Mouse (Mus musculus) c-Kit-positive CD71-positive TER-119-negative erythroid progenitor cells, embryonic 14.5 days (primary cell): Measurements from ENCODE around the gene Tnfrsf1a.
"Not testable (repeated sequence)": the region's sequence is repeated elsewhere in the genome, so short reads cannot be mapped to it uniquely, and the experiment has no call there.

Experiments
- DNase-seq: peaks from one replicate; pipeline ENCODE4 v3.0.0-alpha.2; 2013; ENCODE audit warnings: low read depth

Gene Tnfrsf1a

DNA sequence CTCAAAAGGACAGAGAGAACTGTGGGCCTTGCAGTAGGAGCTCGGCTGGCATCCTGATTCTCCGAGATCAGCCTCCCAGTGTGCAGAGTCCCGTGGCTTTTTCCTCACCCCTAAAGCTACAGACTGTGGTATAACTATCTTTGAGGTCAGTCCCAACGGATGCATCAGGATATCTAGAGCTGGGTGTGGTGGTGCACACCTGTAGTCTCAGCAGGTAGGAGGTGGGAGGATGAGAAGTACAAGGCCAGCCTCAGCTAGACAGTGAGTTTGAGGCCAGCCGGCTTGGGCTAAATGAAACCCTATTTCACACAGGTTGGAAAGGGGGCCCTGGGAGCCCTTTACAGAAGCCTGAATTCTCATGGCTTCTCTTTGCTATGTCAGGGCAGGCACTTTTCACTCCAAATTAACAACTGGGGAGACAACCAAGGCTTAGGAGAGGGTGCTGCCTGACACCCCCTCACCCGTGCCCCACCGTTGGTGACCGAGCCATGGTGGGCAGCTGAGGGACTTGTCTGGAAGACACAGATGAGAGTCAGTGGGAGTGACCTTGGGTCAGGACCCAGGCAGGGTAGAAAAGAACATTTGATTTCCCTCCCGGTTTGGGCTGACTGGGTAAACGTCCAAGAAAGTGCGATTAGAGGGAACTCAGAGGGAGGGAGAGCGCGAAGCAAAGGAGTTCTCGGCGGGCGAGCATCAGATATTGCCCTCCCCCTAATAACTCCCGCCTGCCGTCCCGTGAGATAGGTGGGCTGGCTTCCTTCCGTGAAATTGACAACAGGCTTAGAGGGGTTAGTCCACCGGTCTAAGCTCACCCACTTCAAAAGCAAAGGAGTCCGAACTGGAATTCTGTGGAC lies at the start of gene Tnfrsf1a:
Gene Tnfrsf1a, plus strand, starts transcription at position 642 of the 854 bp plus-strand sequence.
- no peak for DNase-seq

DNA sequence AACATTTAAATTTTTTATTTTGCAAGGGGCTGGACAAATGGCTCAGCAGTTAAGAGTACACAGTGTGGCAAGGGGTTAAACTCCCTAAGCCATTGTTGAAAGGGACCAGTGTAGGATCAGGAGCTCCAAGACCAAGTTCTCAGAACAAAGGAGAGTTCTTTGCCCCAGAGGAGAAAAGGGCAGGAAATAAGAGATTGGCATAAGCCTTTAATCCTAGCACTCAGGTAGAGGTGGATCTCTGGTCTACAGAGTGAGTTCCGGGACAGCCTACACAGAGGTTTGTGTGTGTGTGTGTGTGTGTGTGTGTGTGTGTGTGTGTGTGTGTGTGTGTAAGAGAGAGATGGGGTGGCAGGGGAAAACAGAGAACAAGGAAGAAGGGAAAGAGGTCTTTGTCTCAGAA lies 48.2 kb upstream of the Tnfrsf1a start:
- no peak for DNase-seq

DNA sequence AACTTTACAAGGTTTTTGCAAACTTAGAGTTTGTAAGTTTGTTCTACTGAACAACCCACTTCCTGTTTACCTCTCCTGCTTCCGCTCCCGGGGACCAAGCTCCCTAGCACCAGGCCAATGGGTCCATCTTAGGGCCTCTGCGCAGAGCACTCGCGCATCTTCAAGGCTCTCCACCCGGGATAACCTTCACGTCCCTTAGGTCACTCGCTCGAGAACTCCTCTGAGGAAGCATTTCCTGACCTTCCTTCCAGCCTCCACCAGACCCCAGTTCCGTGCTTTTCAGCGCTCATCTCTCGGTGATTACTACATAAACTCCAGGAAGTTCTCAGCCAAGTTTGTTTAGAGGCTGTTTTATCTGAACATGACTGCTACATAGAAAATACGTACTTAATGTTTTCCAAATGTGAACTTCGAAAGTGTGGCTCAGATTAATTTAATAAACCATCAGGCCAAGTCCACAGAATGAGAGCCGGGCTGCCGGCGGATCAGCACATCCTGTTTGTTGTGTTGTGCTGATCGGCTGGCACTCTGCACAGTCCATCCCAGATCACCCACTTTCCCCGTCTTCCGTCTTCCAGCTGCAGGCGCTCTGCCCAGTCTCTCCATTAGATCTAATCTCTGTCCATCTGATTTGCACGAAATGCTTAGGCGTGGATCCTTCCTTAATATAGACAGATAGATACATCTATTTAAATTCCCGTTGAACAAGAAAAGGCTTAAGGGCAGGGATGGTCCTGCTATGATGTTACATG lies 46.8 kb upstream of the Tnfrsf1a start:
- DNase-seq, result no peak

DNA sequence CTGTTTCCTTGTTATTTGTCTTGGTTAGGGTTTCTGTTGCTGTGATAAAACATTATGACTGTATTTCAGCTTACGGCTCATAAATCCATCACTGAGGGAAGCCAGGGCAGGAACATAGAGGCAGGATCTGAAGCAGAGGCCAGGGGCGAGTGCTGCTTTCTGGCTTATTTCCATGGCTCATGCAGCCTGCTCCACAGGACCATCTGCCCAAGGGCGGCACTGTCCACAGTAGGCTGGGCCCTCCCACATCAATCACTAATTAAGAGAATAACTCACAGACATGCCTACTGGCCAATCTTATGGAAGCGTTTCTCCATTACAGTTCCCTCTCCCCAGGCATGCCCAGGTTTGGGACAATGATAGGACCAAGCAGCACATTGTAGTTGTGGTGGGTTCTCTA lies 45.9 kb upstream of the Tnfrsf1a start:
- DNase-seq, result no peak

DNA sequence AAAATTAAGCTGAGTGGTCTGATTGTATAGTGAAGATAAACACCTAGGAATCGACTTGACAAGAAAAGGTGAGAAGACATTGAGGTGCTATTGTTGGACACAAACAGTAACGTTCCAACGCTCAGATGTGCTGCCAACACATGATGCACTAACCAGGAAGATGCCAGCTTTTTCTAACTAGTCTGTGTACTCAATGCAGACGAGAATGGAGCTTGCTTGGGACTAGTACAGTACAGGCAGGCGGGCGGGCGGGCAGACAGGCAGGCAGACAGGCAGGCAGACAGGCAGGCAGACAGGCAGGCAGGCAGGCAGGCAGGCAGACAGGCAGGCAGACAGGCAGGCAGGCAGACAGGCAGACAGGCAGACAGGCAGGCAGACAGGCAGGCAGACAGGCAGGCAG lies 44.8 kb upstream of the Tnfrsf1a start:
- not testable (repeated sequence) for DNase-seq

DNA sequence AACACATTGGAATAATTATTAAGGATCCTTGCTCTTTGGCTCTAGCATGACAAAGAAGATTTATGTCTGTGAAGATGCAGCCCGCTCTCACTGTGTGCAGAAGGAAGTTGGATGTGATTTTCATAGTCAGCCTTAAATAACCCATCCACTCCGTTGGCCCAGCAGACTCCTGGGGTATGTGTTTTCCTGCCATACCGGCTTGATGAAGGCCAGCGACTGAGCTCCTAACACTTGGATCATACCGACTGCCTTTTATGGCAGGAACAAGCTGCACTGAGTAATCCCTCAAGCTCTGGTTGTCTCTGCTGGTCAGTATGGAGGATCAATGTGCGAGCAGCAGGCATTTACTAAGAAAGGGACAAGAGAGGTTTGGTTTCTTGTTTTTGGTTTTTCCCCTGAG lies 43.7 kb upstream of the Tnfrsf1a start:
- DNase-seq, result no peak

DNA sequence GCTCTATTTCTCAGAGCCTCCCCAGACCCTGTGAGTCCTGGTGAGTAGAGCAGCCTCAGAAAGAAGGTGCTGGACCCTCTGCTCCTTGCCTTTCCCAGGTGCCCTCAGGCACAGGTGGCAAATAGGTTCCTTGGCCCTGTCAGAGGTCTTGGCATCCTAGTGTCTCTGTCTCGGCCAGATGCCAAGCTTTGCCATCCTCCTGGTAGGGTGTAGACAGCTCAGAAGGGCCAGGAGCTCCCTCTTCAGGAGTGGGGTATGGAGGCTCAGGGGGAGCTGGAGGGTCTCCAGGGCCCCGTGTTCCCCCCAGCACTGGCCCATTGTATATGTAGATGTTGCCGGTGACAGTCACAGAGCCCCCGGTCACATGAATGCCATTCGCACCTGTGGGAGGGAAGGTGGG lies 42.1 kb upstream of the Tnfrsf1a start:
- no peak for DNase-seq

DNA sequence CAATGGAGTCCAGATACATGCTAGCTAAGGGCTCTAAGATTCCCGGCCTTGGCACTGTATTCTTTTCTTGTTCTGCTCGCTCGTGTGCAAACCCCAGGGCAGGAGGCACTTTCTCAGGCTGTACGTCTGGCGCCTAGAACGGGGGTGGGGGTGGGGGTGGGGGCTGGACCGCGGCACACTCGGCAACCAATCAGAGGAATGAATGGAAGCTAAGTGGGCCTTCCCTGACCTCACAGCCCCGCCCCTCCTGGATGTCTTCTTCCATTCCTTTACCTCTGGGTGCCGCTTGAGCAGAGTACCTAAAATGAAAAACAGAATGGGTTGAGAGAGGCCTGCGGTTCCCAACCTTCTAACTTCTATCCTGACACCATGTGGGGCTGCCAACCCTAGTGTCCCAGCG lies 40.2 kb upstream of the Tnfrsf1a start:
- no peak for DNase-seq

DNA sequence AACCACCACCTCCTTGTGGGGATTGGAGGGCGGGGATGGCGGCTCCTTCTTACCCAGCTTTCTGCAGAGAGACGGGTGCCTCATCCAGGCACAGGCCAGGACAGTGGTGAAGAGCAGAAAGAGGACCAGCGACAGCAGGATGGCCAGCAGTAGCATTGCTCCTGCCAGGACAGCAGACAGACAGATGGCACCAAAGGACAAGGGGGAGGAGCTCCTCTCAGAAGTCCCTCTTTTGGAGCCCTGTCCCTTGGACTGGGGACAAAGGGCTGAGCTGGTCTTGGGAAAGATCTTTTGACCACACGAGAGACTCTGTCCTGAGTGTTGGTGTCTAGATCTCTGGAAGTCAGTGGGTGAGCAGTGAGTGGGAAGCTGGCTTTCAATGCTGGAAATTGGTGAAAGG lies 39.8 kb upstream of the Tnfrsf1a start:
- no peak for DNase-seq

DNA sequence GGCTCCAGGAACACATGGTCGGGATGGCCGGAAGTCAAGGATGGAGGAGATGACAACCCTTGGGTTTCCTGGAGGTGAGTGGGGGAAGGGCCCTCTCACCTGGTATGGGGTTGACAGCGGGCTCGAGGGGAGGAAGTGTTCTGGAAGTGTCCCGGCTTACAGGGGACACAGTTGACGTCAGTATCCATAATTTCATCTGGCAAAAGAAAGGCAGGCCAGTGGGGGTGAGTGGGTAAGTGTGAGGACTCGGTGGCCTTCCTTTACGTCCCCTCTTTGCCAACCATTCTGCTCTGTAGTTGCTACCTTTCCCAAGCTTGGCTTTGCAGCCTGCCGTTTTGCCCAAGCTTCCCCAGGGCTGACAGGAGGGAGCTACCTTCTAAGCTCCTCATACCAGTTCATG lies 37.0 kb upstream of the Tnfrsf1a start:
- DNase-seq, result no peak

DNA sequence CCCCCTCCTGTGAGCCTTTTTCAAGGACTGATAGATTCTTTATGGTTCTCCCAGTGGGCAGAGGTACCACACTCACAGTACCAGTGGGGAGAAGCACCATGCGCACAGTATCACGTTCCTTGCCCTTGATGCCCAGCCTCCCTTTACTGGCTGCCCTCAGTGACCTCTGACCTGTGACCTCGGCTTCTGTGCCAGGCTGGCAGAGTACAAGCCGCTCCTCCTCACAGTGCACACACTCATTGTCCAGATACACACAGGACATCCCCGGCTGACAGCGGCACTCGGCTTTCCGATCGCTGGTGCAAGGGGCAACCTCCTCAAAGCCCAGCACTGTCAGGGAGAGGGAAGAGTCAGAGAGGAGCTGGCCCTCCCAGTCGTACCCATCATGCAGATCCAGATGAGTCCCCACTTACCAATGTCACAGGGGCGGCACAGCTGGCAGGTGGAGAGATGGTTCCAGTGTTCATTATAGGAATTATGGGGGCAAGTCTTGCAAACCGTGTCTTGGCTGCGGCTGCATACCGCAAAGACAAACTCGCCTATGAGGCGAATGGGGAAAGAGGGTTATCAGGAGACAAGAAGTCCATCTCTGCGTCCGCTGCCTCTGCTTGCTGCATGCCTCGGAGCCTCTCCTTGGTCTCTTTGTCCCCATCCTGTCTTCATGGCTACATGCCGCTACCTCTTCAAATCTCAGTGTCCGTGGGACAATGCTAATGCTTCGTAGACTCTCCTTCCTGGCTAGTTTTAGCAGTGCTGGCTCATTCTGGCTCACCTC lies 36.4 kb upstream of the Tnfrsf1a start:
- no peak for DNase-seq

DNA sequence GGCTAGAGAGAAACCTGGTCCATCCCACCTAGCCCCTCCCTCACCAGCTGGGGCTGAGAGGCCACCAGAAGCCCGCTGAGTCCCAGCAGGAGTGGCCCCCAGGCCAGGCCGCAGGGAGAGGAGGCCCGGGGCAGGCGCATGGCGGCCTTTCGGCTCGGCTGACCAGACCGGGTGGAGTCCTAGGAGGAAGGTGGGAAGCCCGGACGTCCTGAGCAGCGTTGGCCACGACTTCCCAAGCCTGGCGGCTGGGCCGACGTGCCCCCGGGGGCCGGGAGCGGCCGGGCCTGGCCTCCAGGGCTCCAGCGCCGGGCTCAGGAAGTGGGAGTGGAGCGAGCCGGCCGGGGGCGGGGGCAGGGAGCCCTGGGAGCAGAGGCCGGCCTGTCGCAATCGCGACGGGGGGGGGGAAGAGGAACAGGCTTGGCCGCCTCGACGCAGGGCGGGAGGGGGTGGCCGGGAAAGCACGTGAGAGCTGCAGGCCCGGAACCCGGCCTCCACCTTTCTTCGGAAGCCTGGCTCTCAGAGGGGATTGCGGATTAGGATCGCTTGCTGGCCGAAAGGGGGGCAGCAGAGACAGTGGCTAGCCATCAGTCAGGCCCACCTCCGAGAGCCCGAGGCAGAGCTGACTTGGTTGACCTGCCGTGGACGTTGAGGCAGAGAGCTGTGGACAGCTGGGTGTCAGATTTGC lies 35.5 kb upstream of the Tnfrsf1a start, which contains the start of gene Ltbr:
Gene Ltbr, minus strand, starts transcription at position 340 of the 685 bp plus-strand sequence.
- no peak for DNase-seq

DNA sequence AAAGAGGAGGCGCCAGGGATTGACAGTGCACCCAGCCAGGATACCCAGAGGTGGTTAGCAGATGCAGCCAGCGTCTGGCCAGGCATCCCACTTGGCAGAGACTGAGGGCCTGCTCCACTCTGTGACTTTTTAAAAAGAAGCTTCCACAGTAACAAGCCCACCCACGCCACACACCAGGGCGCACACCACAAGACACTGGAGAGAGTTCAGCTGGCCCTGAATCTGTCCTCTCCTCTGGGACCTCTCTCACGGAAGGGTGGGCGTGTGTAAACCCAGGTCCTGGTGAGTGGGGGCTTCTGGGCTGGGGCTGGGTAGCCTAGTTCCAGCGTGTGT lies 35.0 kb upstream of the Tnfrsf1a start:
- no peak for DNase-seq

DNA sequence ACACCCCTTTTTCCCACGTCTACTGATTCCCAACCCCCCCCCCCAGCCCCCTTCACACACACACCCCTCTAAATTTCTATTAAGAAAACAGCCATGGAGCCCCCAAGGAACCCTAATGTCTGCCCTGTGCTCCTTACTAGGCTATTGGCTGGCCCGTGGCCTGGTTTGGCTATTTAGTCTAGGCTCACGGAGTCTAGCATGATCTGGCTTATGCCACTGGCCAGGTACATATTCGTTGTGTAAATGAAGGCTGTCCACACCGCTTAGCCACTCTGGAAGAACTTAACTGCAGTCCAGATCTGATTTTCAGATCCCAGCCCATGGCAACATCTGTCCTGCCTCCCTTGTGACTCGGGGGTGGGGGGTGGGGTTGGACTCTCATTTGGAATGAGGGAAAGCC lies 34.4 kb upstream of the Tnfrsf1a start:
- DNase-seq, result no peak

DNA sequence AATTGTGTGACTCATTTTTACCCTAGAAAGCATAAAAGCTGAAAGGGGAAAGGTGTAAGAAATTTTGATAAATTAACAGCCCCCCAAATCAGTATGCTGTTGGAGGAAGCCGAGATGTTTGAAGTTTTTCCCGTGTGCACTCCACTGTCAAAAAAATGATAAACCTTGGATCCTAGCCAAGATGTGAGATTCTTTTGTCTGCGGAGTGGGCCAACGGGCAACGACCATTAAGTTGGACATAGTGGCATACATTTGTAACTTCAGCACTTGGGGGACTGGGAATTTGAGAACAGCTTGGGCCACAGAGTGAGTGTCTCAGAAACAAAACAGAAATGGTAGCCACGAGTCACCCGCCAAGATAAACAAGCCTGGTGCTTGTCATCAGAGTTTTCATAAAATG lies 32.1 kb upstream of the Tnfrsf1a start:
- DNase-seq, result no peak

DNA sequence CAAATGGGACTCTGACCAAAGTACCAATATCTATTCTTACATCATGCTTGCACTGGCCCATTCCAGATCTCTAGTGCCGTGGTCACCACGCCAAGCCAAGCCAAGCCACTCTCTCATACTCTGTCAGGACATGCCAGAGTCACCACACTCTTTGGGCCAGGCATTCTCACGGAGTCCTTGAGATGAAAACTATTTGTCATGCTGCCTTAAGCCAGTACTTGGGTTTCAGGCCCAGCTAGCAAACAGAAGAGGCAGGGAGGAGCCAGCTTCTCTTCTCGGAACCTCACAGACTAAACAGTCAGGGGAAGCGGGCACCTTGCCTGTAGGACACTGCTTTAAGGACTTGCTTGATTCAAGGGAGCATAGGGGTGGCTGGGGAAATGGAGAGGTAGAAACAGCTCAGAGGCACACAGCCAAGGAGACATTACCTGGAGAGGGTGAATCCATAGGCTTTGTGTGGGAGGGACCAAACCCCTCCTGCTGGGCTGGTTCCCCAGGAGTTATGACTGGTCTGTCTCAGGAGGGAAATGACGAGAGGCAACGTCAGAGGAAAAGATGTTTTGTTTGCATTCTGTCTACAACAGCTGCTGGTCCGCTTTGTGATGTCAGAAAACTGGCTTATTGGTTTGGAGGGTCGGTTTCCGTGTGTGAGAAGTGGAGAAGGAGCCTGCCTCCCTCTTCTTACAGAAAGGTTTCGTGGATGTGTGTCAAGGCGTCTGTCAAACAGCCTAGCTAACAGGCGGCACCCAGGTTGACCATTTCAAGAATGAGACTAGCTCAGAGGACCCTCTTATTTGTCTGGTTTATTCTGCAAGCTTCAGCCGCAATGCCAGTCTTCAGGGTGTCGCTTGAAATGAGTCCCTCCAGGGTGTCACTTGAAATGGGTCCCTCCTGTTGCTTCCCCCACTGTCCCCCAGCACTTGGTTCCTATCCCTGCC lies 29.9 kb upstream of the Tnfrsf1a start:
- DNase-seq, result no peak

DNA sequence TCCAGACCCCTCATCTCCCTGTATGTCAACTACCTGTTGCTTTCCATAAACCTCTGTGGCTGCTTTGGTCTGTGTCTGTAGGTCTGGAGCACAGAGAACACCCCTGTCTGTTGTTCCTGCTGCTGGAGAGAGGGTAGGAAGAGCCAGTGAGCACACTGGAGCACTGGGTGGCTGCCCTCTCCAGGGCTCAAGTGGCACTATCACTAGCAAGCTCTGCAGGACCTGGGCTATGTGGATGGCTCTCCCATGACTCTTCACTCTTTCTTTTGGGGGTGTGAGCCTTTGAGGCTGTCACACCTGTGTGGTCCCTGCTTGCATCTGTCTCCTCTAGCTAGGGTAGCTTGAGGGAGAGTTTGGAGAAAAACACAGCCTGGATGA lies 29.3 kb upstream of the Tnfrsf1a start:
- no peak for DNase-seq

DNA sequence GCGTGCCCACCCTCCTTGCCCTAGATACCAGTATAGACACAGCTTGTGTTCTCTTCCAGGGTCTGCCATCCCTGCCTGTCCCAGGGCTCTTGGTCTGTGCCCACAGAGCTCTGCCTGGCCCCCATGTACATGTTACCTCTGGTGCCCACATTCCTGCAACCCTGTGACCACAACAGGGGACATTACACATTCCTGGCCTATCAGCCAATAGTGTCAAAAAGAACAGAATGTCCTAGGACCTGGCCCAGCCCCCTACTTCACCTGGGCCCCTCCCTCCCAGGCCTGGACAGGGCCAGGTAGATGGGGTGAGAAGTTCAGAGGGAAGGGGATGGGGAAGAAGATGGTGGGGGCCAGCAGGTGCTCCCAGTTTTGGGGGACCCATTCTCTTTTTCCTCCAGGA lies 28.8 kb upstream of the Tnfrsf1a start, which contains the start of gene Scnn1a:
Gene Scnn1a, plus strand, starts transcription at position 337 of the 400 bp plus-strand sequence.
- DNase-seq, result no peak

DNA sequence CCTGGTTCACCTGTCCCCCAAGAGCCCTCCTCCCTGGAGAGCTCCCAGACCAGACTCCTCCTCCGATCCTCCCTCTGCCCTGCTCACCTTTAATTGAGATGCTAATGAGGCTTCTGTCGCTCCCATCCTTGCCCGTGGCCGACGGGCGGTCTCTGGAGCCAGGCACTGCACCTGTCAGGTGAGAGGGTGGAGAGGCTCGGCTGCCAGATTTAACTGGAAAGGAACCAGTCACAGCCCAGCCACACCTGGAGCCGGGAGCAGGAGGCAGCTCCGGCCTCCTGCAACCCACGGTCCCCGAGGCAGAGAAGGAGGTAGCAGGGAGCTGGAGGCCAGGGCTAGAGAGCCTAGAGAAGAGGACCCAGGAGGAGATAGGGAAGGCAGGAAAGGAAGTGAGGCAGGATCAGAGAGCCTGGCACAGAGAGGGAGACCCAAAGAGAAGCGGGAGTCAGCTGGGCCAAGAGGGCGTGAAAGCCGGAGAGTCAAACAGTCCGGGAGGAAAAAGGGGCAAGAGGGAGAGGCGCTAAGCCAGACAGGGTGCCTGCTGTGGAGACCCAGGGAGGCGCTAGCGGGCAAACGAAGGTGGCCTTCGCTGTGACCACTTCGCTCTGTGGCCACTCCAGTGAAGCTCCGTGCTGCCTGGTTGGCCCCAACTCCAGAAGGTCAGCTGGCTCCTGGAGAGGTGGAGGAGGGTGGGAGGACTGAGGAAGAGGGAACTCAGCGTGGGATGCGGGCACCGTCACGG lies 27.9 kb upstream of the Tnfrsf1a start:
- no peak for DNase-seq

DNA sequence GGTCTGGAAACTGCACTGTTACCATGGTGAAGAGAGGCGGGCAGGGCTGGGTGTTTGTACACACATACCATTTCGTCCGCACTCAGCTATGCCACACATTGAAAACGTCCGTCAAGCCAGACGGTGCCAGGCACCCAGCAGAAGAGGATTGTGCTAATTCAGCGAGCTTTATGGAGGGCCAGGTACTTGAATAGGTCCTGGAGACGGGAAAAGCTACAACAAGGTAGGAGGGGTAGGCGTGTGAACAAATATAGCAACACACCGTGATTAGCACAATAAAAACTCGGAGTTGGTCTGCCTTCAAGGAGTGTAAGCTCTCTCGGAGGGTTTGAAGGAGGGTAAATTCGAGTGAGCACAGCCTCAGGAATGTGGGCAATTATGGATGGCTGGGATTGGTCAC lies 26.4 kb upstream of the Tnfrsf1a start:
- no peak for DNase-seq
